Mouse (Mus musculus) myocyte (in vitro differentiated cells): Measurements from ENCODE around the gene Eif4enif1.
"Not testable (repeated sequence)": the region's sequence is repeated elsewhere in the genome, so short reads cannot be mapped to it uniquely, and the experiment has no call there.

Experiments used
- POLR2A ChIP-seq: IDR thresholded peaks from one replicate; pipeline ENCODE4 v1.6.1; 2011; ENCODE audit warnings: low read depth, mild to moderate bottlenecking, control low read depth, moderate library complexity; ENCODE audit not compliant: insufficient read length
- POLR2AphosphoS2 ChIP-seq: IDR thresholded peaks from one replicate; pipeline ENCODE4 v1.6.1; 2011; ENCODE audit warnings: low read depth, control low read depth; ENCODE audit not compliant: insufficient read length
- REST ChIP-seq: IDR thresholded peaks from one replicate; pipeline ENCODE4 v1.6.1; 2011; ENCODE audit warnings: mild to moderate bottlenecking, control low read depth, moderate library complexity; ENCODE audit not compliant: insufficient read depth, insufficient read length
- USF1 ChIP-seq: IDR thresholded peaks from one replicate; pipeline ENCODE4 v1.6.1; 2011; ENCODE audit warnings: low read depth, mild to moderate bottlenecking, control low read depth, moderate library complexity

DNA sequence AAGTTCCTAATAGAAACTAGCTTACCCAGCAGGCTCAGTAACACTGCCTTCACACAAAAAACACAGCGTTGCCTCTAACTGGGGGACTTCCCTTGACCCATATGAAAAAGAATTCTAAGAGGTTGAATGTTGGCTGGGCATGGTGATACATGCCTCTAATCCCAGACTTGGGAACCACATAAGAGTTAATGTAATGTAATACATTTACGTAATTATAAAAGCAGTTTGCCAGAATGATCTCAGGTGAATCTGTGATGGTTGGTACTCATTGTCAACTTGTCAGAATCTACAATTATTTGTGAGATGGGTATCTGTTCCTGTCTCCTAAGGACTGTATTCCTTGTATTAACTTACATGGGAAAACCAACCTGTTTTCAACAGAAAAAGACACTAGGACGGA lies 45.2 kb upstream of the Eif4enif1 start:
- TF ChIP-seq POLR2A, USF1, REST, POLR2AphosphoS2: not testable (repeated sequence)
